ENCODE assay signal across 8 mouse cellular contexts in genomic region chr2:27983884-27984283, GRCm38 (mm10).
DNase-seq lines count a peak whose midpoint lies in the region; ATAC-seq and TF ChIP-seq lines count a peak whose summit lies in the region.

No protein-coding gene starts in this region.

- no peak overlapping the region for H3K27ac ChIP-seq in lung, postnatal 0 days (ENCODE audit: low read length)

- peak; percentile 15 to 49 for DNase-seq in heart, adult 18-20 months
- no peak for DNase-seq in heart, adult 9 months (ENCODE audit: low spot score in 2 of 2)
- peak; percentile 37 for DNase-seq in urinary bladder, postnatal 14 days (ENCODE audit: low spot score)
- no peak for DNase-seq in urinary bladder, adult 18-20 months (ENCODE audit: low spot score in 2 of 2)
- peak; percentile 13 to 39 for DNase-seq in kidney, adult 8-10 months
- DNase-seq in lung, postnatal 0 days (ENCODE audit: low spot score), result no peak

- TF ChIP-seq CTCF in lung, postnatal 0 days (IDR thresholded peaks at IDR 0.05), result peak; percentile 71

- H3K4me1 ChIP-seq in lung, postnatal 0 days (ENCODE audit: insufficient read depth, low read depth, low read length), result peaks cover 7% of the 10 kb centered on the region

- no peak for TF ChIP-seq EP300 in lung, postnatal 0 days (IDR thresholded peaks at IDR 0.05)

- H3K4me3 ChIP-seq in lung, postnatal 0 days (ENCODE audit: low read depth, low read length), result no peak overlapping the region

- H3K9ac ChIP-seq in lung, postnatal 0 days (replicated peaks; ENCODE audit: low read depth), result no peak overlapping the region

- WGBS in lung, postnatal 0 days, result 62% methylated on average over 3 of the region's 3 CpGs

- ATAC-seq in common myeloid progenitor, adult 5-6 weeks (replicated peaks; ENCODE audit: low read depth, poor library complexity, severe bottlenecking), result peak; percentile 65; the same call in 1 of the 2 replicates
- ATAC-seq in lung, postnatal 0 days, result no peak
- no peak for ATAC-seq in inflammation-experienced regulatory T-cells, adult 6 months

- no peak overlapping the region for H3K4me2 ChIP-seq in lung, postnatal 0 days (replicated peaks; ENCODE audit: low read depth, low read length)

- no peaks in the 10 kb centered on the region for H3K9me3 ChIP-seq in lung, postnatal 0 days (ENCODE audit: low read length)

- no peaks in the 10 kb centered on the region for H3K27me3 ChIP-seq in lung, postnatal 0 days (replicated peaks; ENCODE audit: insufficient read depth, low read length)

- no peaks in the 10 kb centered on the region for H3K36me3 ChIP-seq in lung, postnatal 0 days (ENCODE audit: insufficient read depth, low read length)

Comparison
In these comparisons a context has a peak if more than half of its experiments do, and no peak if none do; other contexts are left out.
1. DNase-seq: peak in heart, adult 18-20 months (2 of 2), urinary bladder, postnatal 14 days (single experiment) and kidney, adult 8-10 months (2 of 2); none in heart, adult 9 months (0 of 2), urinary bladder, adult 18-20 months (0 of 2) and lung, postnatal 0 days (single experiment).